Mouse (Mus musculus) cortical plate, adult 2 months (tissue): Measurements from ENCODE around the gene Rtca.

Experiments
- CTCF ChIP-seq: fragments of 200-500 bp; IDR thresholded peaks from 2 replicates; pipeline ENCODE4 v1.5.1; 2011; ENCODE audit warnings: mild to moderate bottlenecking, control low read depth, low read length; ENCODE audit not compliant: insufficient read depth; ENCODE audit errors: extremely low read depth
- POLR2A ChIP-seq: fragments of 200-500 bp; IDR thresholded peaks from 2 replicates; pipeline ENCODE4 v1.6.1; 2011; ENCODE audit warnings: mild to moderate bottlenecking, low read length, control low read depth; ENCODE audit not compliant: insufficient read depth; ENCODE audit errors: extremely low read depth

GRCm38 (mm10) chr3:116537200-116537573 is 29.2 kb upstream of the Rtca start:
- no peak for TF ChIP-seq POLR2A
- TF ChIP-seq CTCF, result no peak
